Mouse (Mus musculus) testis, postnatal 14 days (tissue): ENCODE measurements around the gene Ptprn2.

Experiments used
- DNase-seq: peaks from one replicate; pipeline ENCODE4 v3.0.0; 2021; ENCODE audit warnings: low spot score

Ptprn2 gene

GRCm38 (mm10) chr12:116594866-116595610 lies 109.5 kb downstream of the Ptprn2 start:
- no peak for DNase-seq

GRCm38 (mm10) chr12:116595727-116596126 lies 110.2 kb downstream of the Ptprn2 start:
- DNase-seq = no peak

- no peak for DNase-seq
Measured at GRCm38 (mm10) chr12:116596993-116597392, 111.5 kb downstream of the Ptprn2 start.

- no peak for DNase-seq
Measured at GRCm38 (mm10) chr12:116597670-116598069, 112.2 kb downstream of the Ptprn2 start.

GRCm38 (mm10) chr12:116598123-116599005 lies 112.8 kb downstream of the Ptprn2 start:
- no peak for DNase-seq

GRCm38 (mm10) chr12:116599537-116599936 lies 114.0 kb downstream of the Ptprn2 start:
- DNase-seq = no peak

GRCm38 (mm10) chr12:116600054-116600453 lies 114.5 kb downstream of the Ptprn2 start:
- no peak for DNase-seq

GRCm38 (mm10) chr12:116601395-116601794 lies 115.9 kb downstream of the Ptprn2 start:
- no peak for DNase-seq

GRCm38 (mm10) chr12:116601921-116602320 lies 116.4 kb downstream of the Ptprn2 start:
- no peak for DNase-seq

GRCm38 (mm10) chr12:116608598-116608997 lies 123.1 kb downstream of the Ptprn2 start:
- no peak for DNase-seq

GRCm38 (mm10) chr12:116619868-116620267 lies 134.3 kb downstream of the Ptprn2 start:
- DNase-seq = no peak

GRCm38 (mm10) chr12:116620299-116620698 lies 134.8 kb downstream of the Ptprn2 start:
- DNase-seq = no peak

- DNase-seq = no peak
Measured at GRCm38 (mm10) chr12:116621325-116622040, 136.0 kb downstream of the Ptprn2 start.

GRCm38 (mm10) chr12:116622665-116623387 lies 137.3 kb downstream of the Ptprn2 start:
- DNase-seq = no peak

- no peak for DNase-seq
Measured at GRCm38 (mm10) chr12:116625391-116626281, 140.1 kb downstream of the Ptprn2 start.

- no peak for DNase-seq
Measured at GRCm38 (mm10) chr12:116628992-116629391, 143.5 kb downstream of the Ptprn2 start.

GRCm38 (mm10) chr12:116637498-116637897 lies 152.0 kb downstream of the Ptprn2 start:
- DNase-seq = no peak

GRCm38 (mm10) chr12:116640871-116641270 lies 155.4 kb downstream of the Ptprn2 start:
- DNase-seq = no peak

- no peak for DNase-seq
Measured at GRCm38 (mm10) chr12:116641339-116642190, 156.0 kb downstream of the Ptprn2 start.

GRCm38 (mm10) chr12:116642191-116642549 lies 156.7 kb downstream of the Ptprn2 start:
- no peak for DNase-seq
